Mouse (Mus musculus): ENCODE data around the gene Ube4b.

- TF ChIP-seq CTCF (IDR thresholded peaks at IDR 0.05; ENCODE audit: control insufficient read depth, insufficient read depth, low read length): peak; percentile 56
- TF ChIP-seq POLR2A (IDR thresholded peaks at IDR 0.05; ENCODE audit: borderline replicate concordance, control insufficient read depth, low read depth, low read length): no peak
Observed at GRCm38 (mm10) chr4:149453656-149454055, 27.1 kb upstream of the Ube4b start.
